Mouse (Mus musculus) spleen, adult 2 months (tissue): ENCODE measurements around the gene Mymk. TPM values are rescaled to one million over a fixed set of nuclear protein-coding genes. Genes with fewer than 3 reads are reported as not detected.

ENCODE experiments used
- DNase-seq, 2 experiments: peaks; one replicate each; pipeline versions ENCODE4 v3.0.0 to v3.0.0-alpha.2; 2012 to 2021; ENCODE audit warnings: low spot score in 2 of 2, low read depth in 1 of 2
- H3K27ac ChIP-seq: fragments of 200-500 bp; 2 replicates; pipeline ENCODE4 v1.5.1; 2012; ENCODE audit warnings: low read length, inconsistent platforms; ENCODE audit not compliant: insufficient read depth
- H3K27me3 ChIP-seq: fragments of 200-500 bp; 2 replicates; pipeline ENCODE4 v1.6.1; 2012; ENCODE audit warnings: mild to moderate bottlenecking, moderate library complexity, low read length, inconsistent platforms; ENCODE audit not compliant: control insufficient read depth, insufficient read depth
- H3K36me3 ChIP-seq: fragments of 200-500 bp; 2 replicates; pipeline ENCODE4 v1.6.1; 2012; ENCODE audit warnings: mild to moderate bottlenecking, low read length, inconsistent platforms; ENCODE audit not compliant: control insufficient read depth, insufficient read depth
- H3K4me1 ChIP-seq: fragments of 200-500 bp; 2 replicates; pipeline ENCODE4 v1.6.1; 2011; ENCODE audit warnings: inconsistent platforms; ENCODE audit not compliant: control insufficient read depth, insufficient read depth, insufficient read length
- H3K4me3 ChIP-seq: fragments of 200-500 bp; 2 replicates; pipeline ENCODE4 v1.5.1; 2011; ENCODE audit warnings: mild to moderate bottlenecking, inconsistent platforms; ENCODE audit not compliant: insufficient read depth, insufficient read length; ENCODE audit errors: extremely low read depth
- CTCF ChIP-seq: fragments of 200-500 bp; IDR thresholded peaks from 2 replicates; pipeline ENCODE4 v1.5.1; 2011; ENCODE audit warnings: mild to moderate bottlenecking, inconsistent platforms; ENCODE audit not compliant: insufficient read depth, insufficient read length, insufficient replicate concordance; ENCODE audit errors: extremely low read depth
- POLR2A ChIP-seq: fragments of 200-500 bp; IDR thresholded peaks from 2 replicates; pipeline ENCODE4 v1.6.1; 2011; ENCODE audit warnings: low read depth, low read length, inconsistent platforms
- WGBS: fragments of 180-500 bp; shearing (Covaris S2); methylation state at CpG from one replicate; pipeline ENCODE4 v1.1.7; 2018; 5-methylcytosine and 5-hydroxymethylcytosine counted together
- polyA plus RNA-seq: library from polyadenylated mRNA; depleted of rRNA; stranded (reverse); fragments of >200 nt; gene quantifications from 2 replicates; pipeline ENCODE4 v1.2.3, GENCODE M21; 2012

The Mymk gene
- polyA plus RNA-seq, 1 experiment = 0.47 TPM

DNA sequence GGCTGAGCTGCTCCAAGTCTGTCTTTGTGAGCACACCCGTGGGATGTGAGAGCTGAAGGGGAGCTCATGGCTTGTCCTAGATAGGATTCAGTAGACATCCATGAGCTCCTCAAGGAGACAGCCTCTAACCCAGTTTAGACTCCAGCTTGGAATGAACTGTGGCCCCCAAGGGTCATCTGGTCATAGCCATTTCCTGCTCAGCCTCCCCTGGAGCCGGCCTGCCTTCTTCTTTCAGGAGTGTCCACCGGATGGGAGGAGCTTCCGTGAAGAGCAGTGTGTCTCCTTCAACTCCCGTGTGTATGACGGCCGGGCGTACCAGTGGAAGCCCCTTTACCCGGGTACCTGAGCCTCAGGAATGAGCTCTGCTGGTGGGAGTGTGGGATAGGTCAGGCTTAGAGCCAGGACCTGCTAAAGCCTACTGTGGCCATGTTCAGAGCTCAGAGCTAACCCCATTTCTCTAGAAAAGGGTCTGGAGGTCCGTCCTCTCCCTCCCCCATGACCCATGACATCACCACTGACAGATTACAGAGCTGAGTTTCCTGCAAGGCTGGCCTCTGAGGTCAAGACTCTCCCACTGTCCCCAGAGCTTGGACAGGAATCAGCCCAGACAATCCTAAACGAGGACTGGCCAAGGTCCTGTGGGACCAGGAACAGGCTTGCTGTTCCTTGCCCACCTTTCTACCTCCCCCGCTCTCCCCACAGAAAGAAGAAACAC lies 11.9 kb upstream of the Mymk start:
- 91% methylated on average over 12 of the region's 12 CpGs for WGBS
- Histone ChIP-seq H3K27me3 (no peaks in the 10 kb centered on the region), H3K36me3 (no peaks in the 10 kb centered on the region), H3K4me3 (no peak overlapping the region), H3K4me1 (peaks cover 6% of the 10 kb centered on the region; the same call in 1 of the 2 replicates), H3K27ac (no peak overlapping the region; the same call in 1 of the 2 replicates)
- TF ChIP-seq POLR2A (no peak), CTCF (no peak)
- DNase-seq = no peak

DNA sequence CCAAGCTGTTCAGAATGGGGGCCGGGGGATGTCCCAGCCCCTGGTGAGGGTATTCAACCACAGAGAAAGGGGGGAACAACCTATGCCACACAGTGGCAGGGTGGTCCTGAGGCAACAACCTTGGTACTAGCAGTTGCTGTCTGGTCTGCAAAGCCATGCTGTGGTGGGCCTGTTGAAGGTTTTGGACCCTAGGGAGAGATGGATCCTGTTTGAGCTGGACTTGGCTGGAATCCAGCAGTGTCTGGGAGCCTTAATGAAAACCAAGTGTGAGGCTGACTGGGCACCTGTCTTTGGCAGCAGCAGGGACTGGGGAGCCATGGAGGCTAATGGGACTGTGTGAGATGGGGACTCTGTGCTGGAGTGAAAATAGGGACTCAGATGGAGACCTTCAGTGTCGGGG lies 7.7 kb upstream of the Mymk start:
- Histone ChIP-seq H3K4me1 (peaks cover 14% of the 10 kb centered on the region; the same call in 1 of the 2 replicates), H3K4me3 (no peak overlapping the region; the same call in 1 of the 2 replicates)
- 64% methylated on average over 2 of the region's 2 CpGs for WGBS

DNA sequence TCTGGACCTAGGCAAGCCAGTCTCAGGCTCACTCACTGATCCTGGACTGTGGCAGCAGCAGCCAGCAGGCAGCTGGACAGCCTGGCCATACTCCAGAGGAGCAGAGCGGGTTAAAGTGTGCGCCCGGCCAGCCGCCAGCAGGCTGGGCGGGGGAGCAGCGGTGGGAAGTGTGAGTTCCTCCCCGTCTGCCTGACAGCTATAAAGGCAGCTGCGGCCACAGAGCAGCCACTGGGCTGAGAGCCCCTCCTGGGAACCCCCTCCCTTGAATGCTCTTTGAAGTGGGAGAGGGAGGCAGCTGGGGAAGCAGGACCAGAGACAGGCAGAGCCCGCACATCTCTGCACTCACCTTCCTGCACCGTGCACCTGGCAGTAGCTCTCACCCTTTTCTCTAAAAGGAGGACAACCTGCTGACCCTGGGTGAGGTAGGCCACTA lies 7.2 kb upstream of the Mymk start, which contains the start of gene Adamtsl2:
Gene Adamtsl2 (plus strand): TSS at position 228 of the 433 bp plus-strand sequence.
- WGBS = under 1% methylated on average over 10 of the region's 10 CpGs
- Histone ChIP-seq H3K36me3 (no peaks in the 10 kb centered on the region), H3K27ac (peak within 1 kb of the TSS; percentile 26; the same call in 1 of the 2 replicates), H3K27me3 (no peaks in the 10 kb centered on the region), H3K4me1 (peaks cover 14% of the 10 kb centered on the region; the same call in 1 of the 2 replicates), H3K4me3 (no peak within 1 kb of the TSS; the same call in 1 of the 2 replicates)
- TF ChIP-seq POLR2A (no peak), CTCF (no peak)
- DNase-seq = peak in 1 of 2 experiments; percentile 30

More for the DNA sequence above, 7.7 kb upstream of the Mymk start:
- no peak for TF ChIP-seq CTCF
- no peak for TF ChIP-seq POLR2A
- Histone ChIP-seq H3K36me3 (no peaks in the 10 kb centered on the region), H3K27me3 (no peaks in the 10 kb centered on the region), H3K27ac (0 out of 2 replicates have a peak overlapping the region, but pooled peaks have one; percentile 21)
- DNase-seq = no peak

DNA sequence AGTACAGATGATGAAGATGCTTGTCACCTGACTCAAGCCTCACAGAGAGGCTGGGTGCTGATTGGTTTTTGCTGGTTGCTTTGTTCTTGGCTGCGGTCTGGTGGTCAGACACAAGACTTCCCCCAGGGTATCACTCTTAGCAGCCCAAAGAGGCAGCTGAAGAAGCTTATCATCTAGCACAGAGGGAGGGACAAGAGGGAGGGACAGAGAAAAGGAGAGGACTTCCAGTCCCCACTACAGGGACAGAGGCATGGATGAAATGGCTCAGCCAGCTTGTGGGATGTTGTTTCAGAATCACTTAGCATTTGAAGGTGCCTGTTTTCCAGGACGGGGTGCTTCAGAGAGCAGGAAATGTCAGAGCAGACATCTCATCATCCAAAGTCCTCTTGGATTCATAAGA lies 6.3 kb upstream of the Mymk start:
- TF ChIP-seq POLR2A (no peak), CTCF (no peak)
- H3K4me3 ChIP-seq = no peak overlapping the region
- no peaks in the 10 kb centered on the region for H3K36me3 ChIP-seq
- H3K27me3 ChIP-seq = no peaks in the 10 kb centered on the region
- no peak for DNase-seq
- H3K4me1 ChIP-seq = peaks cover 14% of the 10 kb centered on the region; the same call in 1 of the 2 replicates
- H3K27ac ChIP-seq = no peak overlapping the region
- whole genome bisulfite sequencing = 21% methylated on average over 2 of the region's 2 CpGs

DNA sequence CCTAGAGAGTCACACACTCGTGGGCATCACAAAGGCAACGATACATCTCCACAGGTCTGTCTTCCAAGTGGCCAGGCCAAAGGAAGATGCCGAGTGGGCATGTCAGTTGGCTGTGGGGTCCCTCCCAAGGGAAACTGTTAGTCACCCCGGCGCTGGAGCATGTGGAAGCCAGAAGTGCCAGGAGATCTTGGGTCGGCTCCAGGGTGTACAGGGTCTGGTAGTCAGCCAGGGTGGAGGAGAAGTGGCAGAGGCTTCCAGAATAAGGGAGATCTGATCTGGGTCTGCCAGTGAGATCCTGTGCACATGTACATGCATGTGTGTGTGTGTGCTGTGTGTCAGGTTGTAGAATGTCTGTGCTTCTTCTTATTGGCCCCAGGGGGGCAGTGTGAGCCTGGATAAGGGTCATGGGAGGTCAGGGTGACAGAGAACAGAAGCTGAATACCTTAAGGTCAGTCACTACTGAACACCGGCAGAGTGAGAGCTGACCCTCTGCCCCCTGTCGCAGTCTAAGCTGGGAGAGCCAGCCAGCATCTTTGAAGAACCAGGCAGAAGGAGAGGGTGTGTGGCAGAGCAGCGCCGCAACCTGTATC lies 5.8 kb upstream of the Mymk start:
- DNase-seq = no peak
- no peaks in the 10 kb centered on the region for H3K27me3 ChIP-seq
- H3K4me1 ChIP-seq = peaks cover 14% of the 10 kb centered on the region; the same call in 1 of the 2 replicates
- 68% methylated on average over 10 of the region's 10 CpGs for WGBS
- no peak overlapping the region for H3K27ac ChIP-seq
- TF ChIP-seq CTCF (peak; percentile 17; the same call in 1 of the 2 replicates), POLR2A (no peak)
- H3K36me3 ChIP-seq = no peaks in the 10 kb centered on the region
- no peak overlapping the region for H3K4me3 ChIP-seq

DNA sequence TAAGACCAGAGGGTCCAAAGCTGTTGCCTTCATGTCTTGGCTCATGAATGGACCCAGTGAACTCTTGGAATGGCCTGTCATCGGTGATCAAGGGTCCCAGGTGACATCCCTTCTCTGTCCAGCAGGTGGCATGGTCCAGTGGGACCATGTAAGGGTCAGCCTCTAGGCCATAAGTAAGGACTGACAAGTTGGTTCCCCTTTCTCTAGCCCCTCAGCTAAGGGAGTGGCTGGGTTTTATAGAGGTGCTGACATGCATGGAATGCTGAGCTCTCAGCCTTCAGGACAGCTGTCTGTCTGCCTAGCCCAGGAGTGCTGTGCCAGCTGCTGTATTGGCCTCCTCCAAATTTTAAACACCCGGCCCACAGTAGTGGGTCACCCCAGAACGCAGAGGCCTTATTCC lies 3.5 kb upstream of the Mymk start:
- Histone ChIP-seq H3K27me3 (no peaks in the 10 kb centered on the region), H3K4me1 (peaks cover 14% of the 10 kb centered on the region; the same call in 1 of the 2 replicates), H3K27ac (no peak overlapping the region), H3K4me3 (no peak overlapping the region), H3K36me3 (no peaks in the 10 kb centered on the region)
- TF ChIP-seq CTCF (peak; percentile 43; the same call in 1 of the 2 replicates), POLR2A (no peak)
- peak; percentile 12 to 37 for DNase-seq
- 73% methylated on average over 3 of the region's 3 CpGs for WGBS

DNA sequence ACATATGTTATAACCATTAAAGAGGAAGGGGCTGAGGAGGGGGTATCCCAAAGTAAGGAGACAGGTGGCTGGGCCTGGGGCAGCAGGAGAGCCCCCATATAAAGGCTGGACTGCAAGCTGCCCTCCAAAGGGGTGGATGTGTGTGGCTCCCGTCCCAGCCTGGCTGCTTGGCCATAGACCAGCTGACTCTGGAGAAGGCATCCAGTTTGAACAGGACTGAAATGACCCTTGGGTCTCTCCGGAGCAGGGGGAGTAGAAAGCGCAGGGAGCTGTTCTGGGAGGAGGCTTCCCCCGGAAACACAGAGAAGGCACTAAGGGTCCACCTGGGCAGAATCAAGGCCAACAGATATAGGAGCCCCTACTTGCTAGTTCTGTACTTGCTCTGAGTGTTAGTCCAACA lies 2.8 kb upstream of the Mymk start:
- whole genome bisulfite sequencing = 97% methylated on average over 4 of the region's 4 CpGs
- Histone ChIP-seq H3K36me3 (no peaks in the 10 kb centered on the region), H3K4me3 (no peak overlapping the region), H3K27ac (no peak overlapping the region), H3K27me3 (no peaks in the 10 kb centered on the region), H3K4me1 (peaks cover 14% of the 10 kb centered on the region; the same call in 1 of the 2 replicates)
- no peak for DNase-seq
- TF ChIP-seq POLR2A (no peak), CTCF (no peak)
